Mouse (Mus musculus) stomach, embryonic 14.5 days (tissue): Measurements from ENCODE around the gene Ddah1. TPM values are rescaled to one million over a fixed set of nuclear protein-coding genes. Genes with fewer than 3 reads are reported as not detected.

Source experiments
- ATAC-seq: fragments of 200-750 bp; cut with Nextera tagmentation; 2 replicates; pipeline ENCODE4 v1.8.0; 2017; ENCODE audit warnings: low read depth, moderate TSS enrichment; ENCODE audit not compliant: insufficient number of reproducible peaks, insufficient read depth, low FRiP score
- H3K27ac ChIP-seq: fragments of 300-500 bp; sonication (generic); 2 replicates; pipeline ENCODE4 v1.5.1; 2014; ENCODE audit warnings: mild to moderate bottlenecking, low read length, moderate library complexity, mixed read lengths
- H3K27me3 ChIP-seq: fragments of 300-500 bp; sonication (generic); 2 replicates; pipeline ENCODE4 v1.6.1; 2014; ENCODE audit warnings: low read length, control low read depth, mixed read lengths; ENCODE audit not compliant: control insufficient read depth, insufficient read depth
- H3K36me3 ChIP-seq: fragments of 300-500 bp; sonication (generic); 2 replicates; pipeline ENCODE4 v1.6.1; 2014; ENCODE audit warnings: mild to moderate bottlenecking, control low read depth, low read length, moderate library complexity, mixed read lengths; ENCODE audit not compliant: control insufficient read depth, insufficient read depth
- H3K4me1 ChIP-seq: fragments of 300-500 bp; sonication (generic); 2 replicates; pipeline ENCODE4 v1.6.1; 2014; ENCODE audit warnings: low read length, control low read depth, mixed read lengths; ENCODE audit not compliant: control insufficient read depth, insufficient read depth
- H3K4me2 ChIP-seq: fragments of 300-500 bp; sonication (generic); replicated peaks from 2 replicates; pipeline ENCODE4 v1.6.1; 2014; ENCODE audit warnings: low read depth, low read length, control low read depth
- H3K4me3 ChIP-seq: fragments of 300-500 bp; sonication (generic); 2 replicates; pipeline ENCODE4 v1.5.1; 2014; ENCODE audit warnings: low read depth, low read length, control low read depth
- H3K9ac ChIP-seq: fragments of 300-500 bp; sonication (generic); replicated peaks from 2 replicates; pipeline ENCODE4 v1.6.1; 2014; ENCODE audit warnings: low read depth, mild to moderate bottlenecking, control low read depth, low read length, moderate library complexity, mixed read lengths
- H3K9me3 ChIP-seq: fragments of 300-500 bp; sonication (generic); 2 replicates; pipeline ENCODE4 v1.6.1; 2016; ENCODE audit warnings: low read depth, low read length, control low read depth; ENCODE audit not compliant: control insufficient read depth
- WGBS: fragments of 180-500 bp; shearing (Covaris S2); extraction: QIAGEN DNeasy Blood & Tissue Kit; methylation state at CpG from one replicate; pipeline ENCODE4 v1.1.7; 2014; 5-methylcytosine and 5-hydroxymethylcytosine counted together
- polyA plus RNA-seq: library from polyadenylated mRNA; unstranded; fragments of >200 nt; fragmentation: Nextera tagmentation; extraction: Ambion mirVana; gene quantifications from 2 replicates; pipeline ENCODE4 v1.2.1, GENCODE M21; 2014

Ddah1 gene
- polyA plus RNA-seq, 1 experiment from 2014 or later = 24.0 TPM

DNA sequence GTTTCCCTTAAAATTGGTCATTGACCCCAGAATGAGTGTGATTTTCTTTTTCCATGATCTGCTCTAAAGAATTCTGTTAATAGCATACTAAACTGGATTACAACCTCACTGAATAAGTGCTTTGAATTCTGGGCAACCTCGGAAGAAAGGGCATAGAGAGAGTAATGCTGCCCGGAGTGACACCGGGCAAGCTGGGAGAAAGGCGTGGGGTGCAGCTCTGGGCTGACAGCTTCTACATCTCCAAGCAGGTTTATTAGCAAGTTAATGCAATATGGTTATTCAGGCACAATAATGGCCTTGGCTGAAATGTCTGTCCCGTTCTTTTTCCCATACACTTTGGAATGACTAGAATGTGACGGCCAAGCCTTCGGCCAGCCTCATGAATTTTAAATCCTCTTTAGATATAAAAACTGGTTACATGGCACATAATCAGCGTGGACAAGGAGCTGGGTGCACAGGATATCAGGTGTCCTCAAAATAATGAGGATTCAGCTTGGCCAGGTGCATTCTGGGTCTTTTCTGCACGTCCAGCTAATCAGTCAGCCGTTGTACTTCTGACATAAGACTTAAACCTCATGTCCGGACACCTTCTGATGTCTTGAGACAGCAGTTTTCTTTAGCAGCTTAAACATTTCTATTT is 67.1 kb downstream of the Ddah1 start:
- Histone ChIP-seq H3K4me3 (no peak overlapping the region), H3K27me3 (no peaks in the 10 kb centered on the region), H3K4me2 (no peak overlapping the region), H3K9ac (no peak overlapping the region), H3K4me1 (peaks cover 3% of the 10 kb centered on the region; the same call in 1 of the 2 replicates), H3K27ac (no peak overlapping the region), H3K9me3 (no peaks in the 10 kb centered on the region), H3K36me3 (no peaks in the 10 kb centered on the region)
- WGBS = 84% methylated on average over 11 of the region's 11 CpGs
- no peak for ATAC-seq

DNA sequence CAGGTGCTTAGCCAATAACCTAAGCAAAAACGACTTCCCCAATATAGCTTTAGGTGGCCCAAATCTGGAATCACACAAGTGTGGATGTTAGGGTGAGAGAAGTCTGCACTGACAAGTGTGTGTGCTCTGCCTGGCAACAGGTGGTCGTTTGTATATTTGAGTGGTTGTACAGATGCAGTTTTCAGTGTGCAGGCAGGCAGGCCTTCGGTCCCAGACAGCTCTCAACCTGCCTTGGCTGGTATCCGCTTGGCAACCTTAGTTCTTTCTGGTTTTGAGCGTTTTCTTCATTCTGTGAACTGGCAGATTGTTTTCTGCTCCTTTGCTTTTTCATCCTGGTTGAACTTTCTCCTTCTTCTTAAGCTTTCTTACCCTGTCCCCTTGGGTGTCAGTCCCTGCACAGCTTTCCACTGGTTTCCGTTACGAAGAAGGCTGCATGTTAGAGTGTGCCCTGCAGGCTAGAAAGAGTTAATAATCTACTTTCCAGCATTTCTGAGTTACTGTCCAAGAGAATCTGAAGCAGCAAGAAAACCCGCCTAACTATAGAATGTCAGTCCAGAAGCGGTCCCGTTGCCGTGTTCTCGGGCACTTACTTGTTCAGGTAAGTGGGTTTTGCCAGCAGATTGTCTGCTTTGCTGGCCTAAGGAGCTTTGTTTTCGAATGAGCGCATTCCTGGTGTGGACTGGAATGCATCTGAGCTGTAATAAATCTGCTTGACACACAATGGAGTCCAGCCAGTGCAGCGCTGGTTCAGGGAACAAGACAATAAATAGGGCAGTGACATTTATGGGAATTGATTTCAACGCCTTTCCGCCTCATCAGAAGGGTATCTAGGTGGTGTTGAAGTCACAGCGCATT is 68.9 kb downstream of the Ddah1 start:
- 28% methylated on average over 18 of the region's 18 CpGs for whole genome bisulfite sequencing
- Histone ChIP-seq H3K9ac (no peak overlapping the region), H3K27ac (no peak overlapping the region), H3K9me3 (no peaks in the 10 kb centered on the region), H3K36me3 (no peaks in the 10 kb centered on the region), H3K4me1 (0 out of 2 replicates have a peak, but pooled peaks cover 3% of the 10 kb centered on the region), H3K27me3 (no peaks in the 10 kb centered on the region), H3K4me3 (no peak overlapping the region), H3K4me2 (peak overlapping the region; percentile 17)
- ATAC-seq = no peak

GRCm38 (mm10) chr3:145828906-145829305 is 70.4 kb downstream of the Ddah1 start:
- no peak for ATAC-seq
- 69% methylated on average over 5 of the region's 5 CpGs for WGBS

GRCm38 (mm10) chr3:145833948-145834538 is 75.6 kb downstream of the Ddah1 start:
- Histone ChIP-seq H3K36me3 (no peaks in the 10 kb centered on the region), H3K4me3 (no peak overlapping the region), H3K4me2 (no peak overlapping the region), H3K27ac (peak overlapping the region; percentile 36), H3K9me3 (no peaks in the 10 kb centered on the region), H3K4me1 (0 out of 2 replicates have a peak, but pooled peaks cover 7% of the 10 kb centered on the region), H3K27me3 (no peaks in the 10 kb centered on the region), H3K9ac (no peak overlapping the region)
- 24% methylated on average over 8 of the region's 8 CpGs for WGBS
- ATAC-seq = no peak

More at GRCm38 (mm10) chr3:145828906-145829305, 70.4 kb downstream of the Ddah1 start:
- no peaks in the 10 kb centered on the region for H3K9me3 ChIP-seq
- no peak overlapping the region for H3K4me2 ChIP-seq
- H3K27me3 ChIP-seq = no peaks in the 10 kb centered on the region
- H3K4me1 ChIP-seq = 0 out of 2 replicates have a peak, but pooled peaks cover 9% of the 10 kb centered on the region
- H3K4me3 ChIP-seq = no peak overlapping the region
- H3K36me3 ChIP-seq = no peaks in the 10 kb centered on the region
- H3K27ac ChIP-seq = no peak overlapping the region
- H3K9ac ChIP-seq = no peak overlapping the region

DNA sequence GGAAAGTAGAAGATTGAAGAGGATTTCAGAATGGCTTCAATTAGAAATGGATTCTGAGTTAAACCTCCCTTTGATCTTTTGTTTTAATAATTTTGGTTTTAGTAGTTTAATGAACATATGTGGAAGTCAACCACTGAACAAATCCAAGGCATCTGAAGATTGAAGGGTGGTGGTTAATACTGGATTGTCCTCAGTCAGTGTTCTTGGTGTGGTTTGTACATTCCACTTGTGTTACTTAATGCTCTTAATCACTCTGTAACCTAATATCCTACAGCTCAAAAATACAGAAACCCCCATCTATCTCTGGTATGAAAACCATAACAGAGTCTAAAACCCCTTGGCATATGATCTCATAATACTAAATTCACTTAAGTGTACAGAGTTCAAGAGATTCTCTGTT is 79.8 kb downstream of the Ddah1 start:
- Histone ChIP-seq H3K4me1 (0 out of 2 replicates have a peak, but pooled peaks cover 7% of the 10 kb centered on the region), H3K9me3 (no peaks in the 10 kb centered on the region), H3K27ac (no peak overlapping the region), H3K27me3 (no peaks in the 10 kb centered on the region), H3K9ac (no peak overlapping the region), H3K36me3 (no peaks in the 10 kb centered on the region), H3K4me2 (no peak overlapping the region), H3K4me3 (no peak overlapping the region)
- ATAC-seq = no peak

GRCm38 (mm10) chr3:145841961-145842710 is 83.7 kb downstream of the Ddah1 start:
- Histone ChIP-seq H3K27ac (no peak overlapping the region), H3K4me2 (no peak overlapping the region), H3K4me1 (no peaks in the 10 kb centered on the region), H3K9ac (no peak overlapping the region), H3K4me3 (no peak overlapping the region), H3K36me3 (no peaks in the 10 kb centered on the region), H3K9me3 (no peaks in the 10 kb centered on the region), H3K27me3 (no peaks in the 10 kb centered on the region)
- 67% methylated on average over 12 of the region's 12 CpGs for WGBS
- no peak for ATAC-seq

GRCm38 (mm10) chr3:145843836-145844235 is 85.4 kb downstream of the Ddah1 start:
- H3K4me1 ChIP-seq = no peaks in the 10 kb centered on the region
- WGBS = 92% methylated on average over 3 of the region's 3 CpGs
- no peak for ATAC-seq
- no peak overlapping the region for H3K27ac ChIP-seq
- H3K9me3 ChIP-seq = no peaks in the 10 kb centered on the region
- H3K36me3 ChIP-seq = no peaks in the 10 kb centered on the region
- H3K4me2 ChIP-seq = no peak overlapping the region
- H3K9ac ChIP-seq = no peak overlapping the region
- H3K4me3 ChIP-seq = no peak overlapping the region
- H3K27me3 ChIP-seq = no peaks in the 10 kb centered on the region

- WGBS = 82% methylated on average over 3 of the region's 3 CpGs
- no peaks in the 10 kb centered on the region for H3K36me3 ChIP-seq
- H3K4me3 ChIP-seq = no peak overlapping the region
- no peak overlapping the region for H3K9ac ChIP-seq
- H3K4me2 ChIP-seq = no peak overlapping the region
- no peak for ATAC-seq
- no peaks in the 10 kb centered on the region for H3K4me1 ChIP-seq
- H3K9me3 ChIP-seq = no peaks in the 10 kb centered on the region
- H3K27ac ChIP-seq = no peak overlapping the region
- H3K27me3 ChIP-seq = no peaks in the 10 kb centered on the region
Measured at GRCm38 (mm10) chr3:145844891-145845290, 86.4 kb downstream of the Ddah1 start.
